Mouse (Mus musculus) lung, postnatal 0 days (tissue): ENCODE results near the gene Zscan26.

Source experiments
- CTCF ChIP-seq: IDR thresholded peaks from 2 replicates; pipeline ENCODE4 v1.5.1; 2016; ENCODE audit warnings: antibody characterized with exemption, mild to moderate bottlenecking
- EP300 ChIP-seq: IDR thresholded peaks from 2 replicates; pipeline ENCODE4 v1.6.1; 2016; ENCODE audit warnings: antibody characterized with exemption, mild to moderate bottlenecking, control low read depth

DNA sequence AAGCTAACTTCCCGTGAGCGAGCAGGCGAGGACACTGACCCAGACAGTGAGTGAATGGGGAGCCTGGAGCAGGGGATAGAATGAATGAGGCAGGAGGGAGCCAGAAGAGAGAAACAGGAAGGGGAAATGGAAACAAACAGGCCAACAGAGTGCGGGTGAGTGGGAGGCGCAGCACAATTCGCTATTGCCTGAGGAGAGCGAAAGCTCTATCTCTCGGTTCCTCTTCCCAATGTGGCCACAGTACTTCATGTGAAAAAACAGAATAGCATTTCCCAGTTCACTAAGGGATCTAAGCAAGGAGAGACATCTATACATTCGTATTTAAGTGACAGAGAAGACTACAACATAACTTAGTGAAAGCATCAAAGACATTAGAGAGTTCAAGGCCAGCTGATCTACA, 6.7 kb downstream of the Zscan26 start:
- TF ChIP-seq CTCF (no peak), EP300 (no peak)
